ENCODE assay signal across 10 mouse cellular contexts in the genomic region with DNA sequence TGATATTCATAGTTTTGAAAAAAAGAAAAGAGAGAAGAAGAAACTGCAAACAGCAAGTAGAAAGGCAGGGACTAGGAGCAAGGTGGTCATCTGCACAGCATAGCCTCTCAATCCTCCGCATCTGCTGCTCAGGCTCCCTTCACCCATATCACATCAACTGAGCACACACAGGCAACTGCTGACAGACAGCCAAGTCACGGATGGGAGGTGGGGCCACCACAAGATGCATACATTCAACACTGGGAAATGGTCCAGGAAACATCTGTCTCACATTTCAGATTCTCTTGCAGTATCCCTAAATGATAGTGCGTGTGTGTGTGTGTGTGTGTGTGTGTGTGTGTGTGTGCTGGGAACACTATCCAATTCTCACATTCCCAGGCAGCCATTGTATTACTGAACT.
DNase-seq lines count a peak whose midpoint lies in the region; ATAC-seq and TF ChIP-seq lines count a peak whose summit lies in the region.
"Had no signal": no experiment of that assay in that cellular context is flagged by ENCODE, and none has a peak within 500 bp of the region (broad histone marks: within the 10 kb centered on the region; RNA-seq: fewer than 3 reads in every experiment).

No protein-coding gene starts in this region.

- H3K4me2 ChIP-seq in kidney, embryonic 15.5 days = peak overlapping the region; percentile 30; the same call in 1 of the 2 replicates
- H3K4me2 ChIP-seq in forebrain, postnatal 0 days (ENCODE audit: low read depth) = no peak overlapping the region
- no peak overlapping the region for H3K4me2 ChIP-seq in midbrain, embryonic 13.5 days (replicated peaks)

- peaks cover 20% of the 10 kb centered on the region for H3K36me3 ChIP-seq in kidney, embryonic 15.5 days
- H3K36me3 ChIP-seq in forebrain, postnatal 0 days (ENCODE audit: insufficient read depth) = peaks cover 7% of the 10 kb centered on the region
- peaks cover 10% of the 10 kb centered on the region for H3K36me3 ChIP-seq in midbrain, embryonic 13.5 days

- H3K27ac ChIP-seq in kidney, embryonic 15.5 days = peak overlapping the region; percentile 97
- 0 out of 2 replicates have a peak overlapping the region, but pooled peaks have one; percentile 15 for H3K27ac ChIP-seq in forebrain, postnatal 0 days (ENCODE audit: low read depth, low read length)
- H3K27ac ChIP-seq in midbrain, embryonic 13.5 days = peak overlapping the region; percentile 70
- H3K27ac ChIP-seq: macrophage had no signal

- WGBS in kidney, embryonic 15.5 days = 35% methylated on average over 3 of the region's 3 CpGs
- WGBS in forebrain, postnatal 0 days = 18% methylated on average over 3 of the region's 3 CpGs
- WGBS in midbrain, embryonic 13.5 days = 39% methylated on average over 3 of the region's 3 CpGs

- no peak for DNase-seq in kidney, adult 18-20 months
- peak; percentile 92 for DNase-seq in brain, embryonic 14.5 days (ENCODE audit: low read depth)
- peak; percentile 59 for DNase-seq in forebrain, postnatal 0 days
- no peak for DNase-seq in layer of hippocampus, adult 9-11 months
- DNase-seq in thymus, postnatal 25 days = no peak
- DNase-seq: kidney, adult 2 months had no signal

- H3K27me3 ChIP-seq in kidney, embryonic 15.5 days = no peaks in the 10 kb centered on the region
- H3K27me3 ChIP-seq in forebrain, postnatal 0 days (ENCODE audit: insufficient read depth, low read length) = no peaks in the 10 kb centered on the region
- no peaks in the 10 kb centered on the region for H3K27me3 ChIP-seq in midbrain, embryonic 13.5 days

- TF ChIP-seq POLR2A in brain, embryonic 14.5 days (IDR thresholded peaks at IDR 0.05; ENCODE audit: borderline replicate concordance, extremely low read depth, insufficient read depth, insufficient read length, poor library complexity, severe bottlenecking) = no peak

- H3K9ac ChIP-seq in kidney, embryonic 15.5 days = no peak overlapping the region
- H3K9ac ChIP-seq in forebrain, postnatal 0 days = no peak overlapping the region
- 0 out of 2 replicates have a peak overlapping the region, but pooled peaks have one; percentile 36 for H3K9ac ChIP-seq in midbrain, embryonic 13.5 days (replicated peaks)

- no peak for TF ChIP-seq CTCF in brain, embryonic 14.5 days (IDR thresholded peaks at IDR 0.05; ENCODE audit: borderline replicate concordance, extremely low read depth, insufficient read depth, insufficient read length)
- TF ChIP-seq CTCF in forebrain, postnatal 0 days (IDR thresholded peaks at IDR 0.05; ENCODE audit: low read depth) = no peak

- no peak overlapping the region for H3K4me3 ChIP-seq in kidney, embryonic 15.5 days (replicated peaks)
- no peak overlapping the region for H3K4me3 ChIP-seq in forebrain, postnatal 0 days (ENCODE audit: low read depth, low read length)
- H3K4me3 ChIP-seq in midbrain, embryonic 13.5 days (replicated peaks) = no peak overlapping the region

- H3K9me3 ChIP-seq in kidney, embryonic 15.5 days (replicated peaks) = no peaks in the 10 kb centered on the region
- no peaks in the 10 kb centered on the region for H3K9me3 ChIP-seq in forebrain, postnatal 0 days (ENCODE audit: low read length)
- H3K9me3 ChIP-seq in midbrain, embryonic 13.5 days = no peaks in the 10 kb centered on the region

- peak; percentile 37 for ATAC-seq in kidney, embryonic 15.5 days (replicated peaks; ENCODE audit: low FRiP score)
- no peak for ATAC-seq in forebrain, postnatal 0 days
- peak; percentile 43; the same call in 1 of the 2 replicates for ATAC-seq in midbrain, embryonic 13.5 days
- ATAC-seq in cerebellum, adult (ENCODE audit: insufficient number of reproducible peaks, low FRiP score, low TSS enrichment) = no peak

- H3K4me1 ChIP-seq in kidney, embryonic 15.5 days = peaks cover 79% of the 10 kb centered on the region
- peaks cover 31% of the 10 kb centered on the region for H3K4me1 ChIP-seq in forebrain, postnatal 0 days (ENCODE audit: insufficient read depth)
- peaks cover 75% of the 10 kb centered on the region for H3K4me1 ChIP-seq in midbrain, embryonic 13.5 days (replicated peaks)

Comparison
In these comparisons a context has a peak if more than half of its experiments do, and no peak if none do; other contexts are left out.
1. ATAC-seq: peak in kidney, embryonic 15.5 days (single experiment) and midbrain, embryonic 13.5 days (single experiment); none in forebrain, postnatal 0 days (single experiment) and cerebellum, adult (single experiment).
2. H3K27ac ChIP-seq: peak in every context shown above with its lines; median percentile 97 in kidney, embryonic 15.5 days; 70 in midbrain, embryonic 13.5 days; 15 in forebrain, postnatal 0 days.
3. DNase-seq: peak in brain, embryonic 14.5 days (single experiment) and forebrain, postnatal 0 days (single experiment); none in kidney, adult 18-20 months (single experiment), layer of hippocampus, adult 9-11 months (single experiment) and thymus, postnatal 25 days (single experiment).